In genomic region chr13:93707271-93707670, GRCm38 (mm10) we compare ENCODE assay signal across 29 mouse cellular contexts. TPM values are rescaled to one million over a fixed set of nuclear protein-coding genes. Genes with fewer than 3 reads are reported as not detected.
A peak's percentile ranks its signal among the peaks of the same experiment; 100 is the strongest.
DNase-seq lines count a peak whose midpoint lies in the region; ATAC-seq and TF ChIP-seq lines count a peak whose summit lies in the region.
"Had no signal": no experiment of that assay in that cellular context is flagged by ENCODE, and none has a peak within 500 bp of the region (broad histone marks: within the 10 kb centered on the region; RNA-seq: fewer than 3 reads in every experiment).

No protein-coding gene starts in this region.

- no peaks in the 10 kb centered on the region for H3K4me1 ChIP-seq in heart, embryonic 10.5 days
- peaks cover 32% of the 10 kb centered on the region for H3K4me1 ChIP-seq in liver, adult 2 months (ENCODE audit: control insufficient read depth, insufficient read depth, low read length)
- no peaks in the 10 kb centered on the region for H3K4me1 ChIP-seq in liver, embryonic 11.5 days (replicated peaks; ENCODE audit: control insufficient read depth, insufficient read depth, low read length)
- H3K4me1 ChIP-seq: embryonic facial prominence, embryonic 12.5 days; forebrain, embryonic 10.5 days; forebrain, embryonic 12.5 days had no signal

- no peak overlapping the region for H3K4me2 ChIP-seq in liver, embryonic 11.5 days
- H3K4me2 ChIP-seq: embryonic facial prominence, embryonic 12.5 days; forebrain, embryonic 12.5 days had no signal

- no peaks in the 10 kb centered on the region for H3K27me3 ChIP-seq in heart, embryonic 10.5 days (ENCODE audit: insufficient read depth, poor library complexity, severe bottlenecking)
- H3K27me3 ChIP-seq in liver, adult 2 months (ENCODE audit: control insufficient read depth, insufficient read depth, low read length), result no peaks in the 10 kb centered on the region
- H3K27me3 ChIP-seq in liver, embryonic 11.5 days (replicated peaks; ENCODE audit: control insufficient read depth, insufficient read depth, low read length), result no peaks in the 10 kb centered on the region
- H3K27me3 ChIP-seq: CH12.LX; embryonic facial prominence, embryonic 12.5 days; forebrain, embryonic 12.5 days had no signal

- peak; percentile 13 for DNase-seq in heart, adult 11 months
- DNase-seq in heart, embryonic 10.5 days (ENCODE audit: low spot score), result no peak
- DNase-seq in liver, adult 2 months (ENCODE audit: extremely low read depth, low read depth, low spot score), result peak; percentile 93
- no peak for DNase-seq in liver, embryonic 11.5 days (ENCODE audit: low spot score)
- DNase-seq in brain, adult 2 months (ENCODE audit: low read depth, low spot score), result peak; percentile 12
- no peak for DNase-seq in embryo, embryonic 10 days (ENCODE audit: low spot score)
- DNase-seq: adrenal gland, adult 8-10 months; adrenal gland, postnatal 14 days; adrenal gland, postnatal 36 days; B cell, adult 2 months; cerebellum, adult 11 months; cerebellum, adult 18-20 months; cerebellum, adult 8-10 months; cerebellum, adult 9-11 months; cerebellum, postnatal 14 days; cerebellum, postnatal 36 days had no signal

- no peak overlapping the region for H3K4me3 ChIP-seq in heart, embryonic 10.5 days
- no peak overlapping the region for H3K4me3 ChIP-seq in liver, adult 2 months (ENCODE audit: insufficient read depth, low read depth, low read length)
- no peak overlapping the region for H3K4me3 ChIP-seq in liver, embryonic 11.5 days (ENCODE audit: low read depth, low read length)
- H3K4me3 ChIP-seq: embryonic facial prominence, embryonic 10.5 days; embryonic facial prominence, embryonic 12.5 days; forebrain, embryonic 10.5 days; forebrain, embryonic 12.5 days had no signal

- H3K36me3 ChIP-seq in heart, embryonic 10.5 days, result no peaks in the 10 kb centered on the region
- H3K36me3 ChIP-seq in liver, adult 2 months (ENCODE audit: control insufficient read depth, insufficient read depth, low read length), result peaks cover 4% of the 10 kb centered on the region; the same call in 1 of the 2 replicates
- no peaks in the 10 kb centered on the region for H3K36me3 ChIP-seq in liver, embryonic 11.5 days (ENCODE audit: control insufficient read depth, insufficient read depth, low read length)
- H3K36me3 ChIP-seq: embryonic facial prominence, embryonic 10.5 days; embryonic facial prominence, embryonic 12.5 days; forebrain, embryonic 10.5 days; forebrain, embryonic 12.5 days; G1E had no signal

- H3K27ac ChIP-seq in heart, embryonic 10.5 days, result no peak overlapping the region
- no peak overlapping the region for H3K27ac ChIP-seq in liver, adult 2 months (replicated peaks; ENCODE audit: insufficient read depth, low read depth, low read length)
- no peak overlapping the region for H3K27ac ChIP-seq in liver, embryonic 11.5 days (ENCODE audit: low read depth, low read length)
- H3K27ac ChIP-seq: embryonic facial prominence, embryonic 10.5 days; embryonic facial prominence, embryonic 12.5 days; forebrain, embryonic 10.5 days; forebrain, embryonic 12.5 days had no signal

- TF ChIP-seq POLR2A in liver, adult 2 months (IDR thresholded peaks at IDR 0.05; ENCODE audit: extremely low read depth, insufficient read depth, low read length), result no peak

- no peaks in the 10 kb centered on the region for H3K9me3 ChIP-seq in heart, embryonic 10.5 days
- no peaks in the 10 kb centered on the region for H3K9me3 ChIP-seq in liver, embryonic 11.5 days (ENCODE audit: control insufficient read depth, low read length)
- H3K9me3 ChIP-seq: embryonic facial prominence, embryonic 10.5 days; embryonic facial prominence, embryonic 12.5 days; forebrain, embryonic 10.5 days; forebrain, embryonic 12.5 days; G1E had no signal

- no peaks in the 10 kb centered on the region for H3K79me2 ChIP-seq in liver, adult 2 months (ENCODE audit: control insufficient read depth, insufficient read depth, low read length)

- no peak overlapping the region for H3K9ac ChIP-seq in liver, adult 2 months (ENCODE audit: low read depth, low read length)
- H3K9ac ChIP-seq in liver, embryonic 11.5 days (ENCODE audit: low read depth, low read length), result no peak overlapping the region
- H3K9ac ChIP-seq: embryonic facial prominence, embryonic 12.5 days; forebrain, embryonic 12.5 days had no signal

- WGBS in heart, embryonic 10.5 days, result 75% methylated on average over 4 of the region's 4 CpGs
- WGBS in liver, adult 2 months, result 24% methylated on average over 4 of the region's 4 CpGs
- WGBS in liver, embryonic 11.5 days, result 73% methylated on average over 4 of the region's 4 CpGs

- no peak for ATAC-seq in liver, embryonic 11.5 days (replicated peaks; ENCODE audit: low FRiP score)
- ATAC-seq: activated CD4-positive, CD25-positive, alpha-beta regulatory T cell, adult 4 months; CD4-positive, CD25-positive, alpha-beta regulatory T cell, adult 4 months; forebrain, embryonic 14.5 days; forebrain, embryonic 16.5 days; Patski had no signal

- TF ChIP-seq CTCF in liver, adult 2 months (IDR thresholded peaks at IDR 0.05; ENCODE audit: low read depth, low read length), result no peak

RNA-seq across cellular contexts. Expression of gene Dmgdh, which starts 33.0 kb away (rescaled TPM):
- polyA plus RNA-seq in heart, embryonic 10.5 days (2016; fragmentation: Nextera tagmentation; extraction: Ambion mirVana), result 0.30 and 1.1 TPM in 2 replicates
- total RNA-seq in liver, adult 2 months (2014; rRNA removed), result 234 and 283 TPM in 2 replicates
- 132 and 197 TPM in 2 replicates for polyA plus RNA-seq in liver, adult 2 months (2012; rRNA removed)
- polyA plus RNA-seq in liver, embryonic 11.5 days (2014; fragmentation: Nextera tagmentation; extraction: Ambion mirVana), result 6.7 and 7.1 TPM in 2 replicates
- total RNA-seq: common myeloid progenitor, adult 5-6 weeks had no signal
- polyA plus RNA-seq: activated CD4-positive, CD25-positive, alpha-beta regulatory T cell, adult 4 months; CD4-positive, CD25-positive, alpha-beta regulatory T cell, adult 4 months; forebrain, embryonic 10.5 days; G1E; Patski had no signal

RNA-seq across cellular contexts. Expression of gene Bhmt2, which starts 33.2 kb away (rescaled TPM):
- 0.31 and 2.0 TPM in 2 replicates for polyA plus RNA-seq in heart, embryonic 10.5 days (2016; fragmentation: Nextera tagmentation; extraction: Ambion mirVana)
- 147 and 179 TPM in 2 replicates for total RNA-seq in liver, adult 2 months (2014; rRNA removed)
- polyA plus RNA-seq in liver, adult 2 months (2012; rRNA removed), result 127 and 153 TPM in 2 replicates
- polyA plus RNA-seq in liver, embryonic 11.5 days (2014; fragmentation: Nextera tagmentation; extraction: Ambion mirVana), result 7.1 and 8.2 TPM in 2 replicates
- total RNA-seq: CH12.LX; common myeloid progenitor, adult 5-6 weeks; G1E had no signal
- polyA plus RNA-seq: embryonic facial prominence, embryonic 12.5 days; embryonic facial prominence, embryonic 14.5 days; forebrain, embryonic 12.5 days; forebrain, embryonic 14.5 days; G1E had no signal

Comparison
In these comparisons a context has a peak if more than half of its experiments do, and no peak if none do; other contexts are left out.
1. DNase-seq: peak in heart, adult 11 months (single experiment), liver, adult 2 months (single experiment) and brain, adult 2 months (single experiment); none in heart, embryonic 10.5 days (single experiment), liver, embryonic 11.5 days (single experiment) and embryo, embryonic 10 days (single experiment).
2. RNA of gene Dmgdh, which starts 33.0 kb away (polyA plus RNA-seq): 132 to 197 TPM in liver, adult 2 months; 6.7 to 7.1 TPM in liver, embryonic 11.5 days and 0.30 to 1.1 TPM in heart, embryonic 10.5 days; every median in the first group is over 10 times any median in the second.
3. RNA of gene Bhmt2, which starts 33.2 kb away (polyA plus RNA-seq): 127 to 153 TPM in liver, adult 2 months; 7.1 to 8.2 TPM in liver, embryonic 11.5 days and 0.31 to 2.0 TPM in heart, embryonic 10.5 days; every median in the first group is over 10 times any median in the second.